Mouse (Mus musculus) limb, embryonic 11.5 days (tissue): ENCODE measurements around the gene Gnaz. TPM values are rescaled to one million over a fixed set of nuclear protein-coding genes. Genes with fewer than 3 reads are reported as not detected.

Experiments
- ATAC-seq: fragments of 200-750 bp; cut with Nextera tagmentation; 2 replicates; pipeline ENCODE4 v1.8.0; 2017; ENCODE audit warnings: low read depth; ENCODE audit not compliant: insufficient number of reproducible peaks, low FRiP score, low TSS enrichment
- DNase-seq: peaks from one replicate; pipeline ENCODE4 v3.0.0-alpha.2; 2015; ENCODE audit warnings: low spot score
- H3K27ac ChIP-seq: fragments of 300-500 bp; sonication (generic); replicated peaks from 2 replicates; pipeline ENCODE4 v1.5.1; 2014; ENCODE audit warnings: low read depth, mild to moderate bottlenecking, low read length
- H3K27me3 ChIP-seq: fragments of 300-500 bp; sonication (generic); 2 replicates; pipeline ENCODE4 v1.6.1; 2014; ENCODE audit warnings: mild to moderate bottlenecking, low read length, mixed read lengths; ENCODE audit not compliant: control insufficient read depth, insufficient read depth
- H3K36me3 ChIP-seq: fragments of 300-500 bp; sonication (generic); 2 replicates; pipeline ENCODE4 v1.6.1; 2014; ENCODE audit warnings: mild to moderate bottlenecking, low read length, moderate library complexity, mixed read lengths; ENCODE audit not compliant: control insufficient read depth, insufficient read depth
- H3K4me1 ChIP-seq: fragments of 300-500 bp; sonication (generic); 2 replicates; pipeline ENCODE4 v1.6.1; 2014; ENCODE audit warnings: low read length, mixed read lengths; ENCODE audit not compliant: control insufficient read depth, insufficient read depth
- H3K4me2 ChIP-seq: fragments of 300-500 bp; sonication (generic); 2 replicates; pipeline ENCODE4 v1.6.1; 2014; ENCODE audit warnings: low read depth, mild to moderate bottlenecking, moderate library complexity; ENCODE audit not compliant: severe bottlenecking
- H3K4me3 ChIP-seq: fragments of 300-500 bp; sonication (generic); 2 replicates; pipeline ENCODE4 v1.5.1; 2014; ENCODE audit warnings: low read depth, low read length
- H3K9ac ChIP-seq: fragments of 300-500 bp; sonication (generic); 2 replicates; pipeline ENCODE4 v1.6.1; 2014; ENCODE audit warnings: mild to moderate bottlenecking, low read length
- H3K9me3 ChIP-seq: fragments of 300-500 bp; sonication (generic); 2 replicates; pipeline ENCODE4 v1.6.1; 2016; ENCODE audit warnings: low read length; ENCODE audit not compliant: control insufficient read depth
- WGBS: fragments of 180-500 bp; shearing (Covaris S2); extraction: QIAGEN DNeasy Blood & Tissue Kit; methylation state at CpG from one replicate; pipeline ENCODE4 v1.1.7; 2014; 5-methylcytosine and 5-hydroxymethylcytosine counted together
- polyA plus RNA-seq: library from polyadenylated mRNA; unstranded; fragments of >200 nt; fragmentation: Nextera tagmentation; extraction: Ambion mirVana; gene quantifications from 2 replicates; pipeline ENCODE4 v1.2.1, GENCODE M21; 2014

The Gnaz gene
- polyA plus RNA-seq, 1 experiment from 2014 or later = 3.1 TPM

GRCm38 (mm10) chr10:74938410-74938809, 28.6 kb upstream of the Gnaz start:
- Histone ChIP-seq H3K9ac (no peak overlapping the region), H3K9me3 (no peaks in the 10 kb centered on the region), H3K4me1 (no peaks in the 10 kb centered on the region), H3K27ac (no peak overlapping the region), H3K36me3 (no peaks in the 10 kb centered on the region), H3K4me2 (no peak overlapping the region), H3K4me3 (no peak overlapping the region), H3K27me3 (no peaks in the 10 kb centered on the region)
- no peak for DNase-seq
- no peak for ATAC-seq
- WGBS = 58% methylated on average over 5 of the region's 5 CpGs

- no peak overlapping the region for H3K9ac ChIP-seq
- ATAC-seq (no peak), DNase-seq (no peak)
- H3K4me2 ChIP-seq = no peak overlapping the region
- H3K27me3 ChIP-seq = no peaks in the 10 kb centered on the region
- no peaks in the 10 kb centered on the region for H3K9me3 ChIP-seq
- WGBS = 66% methylated on average over 3 of the region's 3 CpGs
- no peak overlapping the region for H3K27ac ChIP-seq
- H3K36me3 ChIP-seq = no peaks in the 10 kb centered on the region
- H3K4me1 ChIP-seq = no peaks in the 10 kb centered on the region
- no peak overlapping the region for H3K4me3 ChIP-seq
Measured at GRCm38 (mm10) chr10:74939300-74939699, 27.7 kb upstream of the Gnaz start.

- 90% methylated on average over 1 of the region's 1 CpGs for WGBS
- Histone ChIP-seq H3K9me3 (no peaks in the 10 kb centered on the region), H3K9ac (no peak overlapping the region), H3K4me3 (no peak overlapping the region), H3K27me3 (no peaks in the 10 kb centered on the region), H3K27ac (no peak overlapping the region), H3K4me1 (no peaks in the 10 kb centered on the region), H3K4me2 (no peak overlapping the region), H3K36me3 (no peaks in the 10 kb centered on the region)
- no peak for ATAC-seq
- no peak for DNase-seq
Measured at GRCm38 (mm10) chr10:74940795-74941194, 26.2 kb upstream of the Gnaz start.

- WGBS = 61% methylated on average over 9 of the region's 9 CpGs
- DNase-seq (no peak), ATAC-seq (no peak)
- Histone ChIP-seq H3K9ac (no peak overlapping the region), H3K4me1 (no peaks in the 10 kb centered on the region), H3K36me3 (no peaks in the 10 kb centered on the region), H3K9me3 (no peaks in the 10 kb centered on the region), H3K27me3 (no peaks in the 10 kb centered on the region), H3K4me3 (no peak overlapping the region), H3K4me2 (no peak overlapping the region), H3K27ac (no peak overlapping the region)
Measured at GRCm38 (mm10) chr10:74952830-74953443, 14.0 kb upstream of the Gnaz start.

- H3K27ac ChIP-seq = no peak overlapping the region
- no peaks in the 10 kb centered on the region for H3K4me1 ChIP-seq
- H3K9me3 ChIP-seq = no peaks in the 10 kb centered on the region
- no peak overlapping the region for H3K4me3 ChIP-seq
- H3K4me2 ChIP-seq = no peak overlapping the region
- WGBS = 71% methylated on average over 1 of the region's 1 CpGs
- H3K9ac ChIP-seq = no peak overlapping the region
- ATAC-seq (no peak), DNase-seq (no peak)
- no peaks in the 10 kb centered on the region for H3K36me3 ChIP-seq
- peaks cover 22% of the 10 kb centered on the region for H3K27me3 ChIP-seq
Measured at GRCm38 (mm10) chr10:74964380-74964779, 2.6 kb upstream of the Gnaz start.

- ATAC-seq (peak; percentile 14; the same call in 1 of the 2 replicates), DNase-seq (no peak)
- H3K4me3 ChIP-seq = peak overlapping the region; percentile 58
- peak overlapping the region; percentile 96 for H3K4me2 ChIP-seq
- no peaks in the 10 kb centered on the region for H3K36me3 ChIP-seq
- WGBS = 2% methylated on average over 25 of the region's 25 CpGs
- no peak overlapping the region; the same call in 1 of the 2 replicates for H3K9ac ChIP-seq
- no peaks in the 10 kb centered on the region for H3K9me3 ChIP-seq
- no peak overlapping the region for H3K27ac ChIP-seq
- H3K4me1 ChIP-seq = no peaks in the 10 kb centered on the region
- H3K27me3 ChIP-seq = peaks cover 22% of the 10 kb centered on the region
Measured at GRCm38 (mm10) chr10:74967651-74968267, 782 bp downstream of the Gnaz start.

GRCm38 (mm10) chr10:74969266-74969665, 2.3 kb downstream of the Gnaz start:
- Histone ChIP-seq H3K36me3 (no peaks in the 10 kb centered on the region), H3K9me3 (no peaks in the 10 kb centered on the region), H3K27me3 (peaks cover 20% of the 10 kb centered on the region), H3K9ac (no peak overlapping the region), H3K27ac (no peak overlapping the region), H3K4me2 (no peak overlapping the region), H3K4me1 (no peaks in the 10 kb centered on the region), H3K4me3 (no peak overlapping the region)
- 88% methylated on average over 2 of the region's 2 CpGs for WGBS
- ATAC-seq (no peak), DNase-seq (no peak)

GRCm38 (mm10) chr10:74973026-74973425, 6.0 kb downstream of the Gnaz start:
- H3K27ac ChIP-seq = no peak overlapping the region
- 80% methylated on average over 6 of the region's 6 CpGs for WGBS

More at GRCm38 (mm10) chr10:74973026-74973425, 6.0 kb downstream of the Gnaz start:
- H3K36me3 ChIP-seq = no peaks in the 10 kb centered on the region
- no peaks in the 10 kb centered on the region for H3K9me3 ChIP-seq
- peaks cover 10% of the 10 kb centered on the region for H3K27me3 ChIP-seq
- no peak overlapping the region for H3K4me3 ChIP-seq
- ATAC-seq (no peak), DNase-seq (no peak)
- H3K4me2 ChIP-seq = no peak overlapping the region
- H3K4me1 ChIP-seq = no peaks in the 10 kb centered on the region
- no peak overlapping the region for H3K9ac ChIP-seq
